Mouse (Mus musculus): ENCODE results near the gene Tspan10.

DNA sequence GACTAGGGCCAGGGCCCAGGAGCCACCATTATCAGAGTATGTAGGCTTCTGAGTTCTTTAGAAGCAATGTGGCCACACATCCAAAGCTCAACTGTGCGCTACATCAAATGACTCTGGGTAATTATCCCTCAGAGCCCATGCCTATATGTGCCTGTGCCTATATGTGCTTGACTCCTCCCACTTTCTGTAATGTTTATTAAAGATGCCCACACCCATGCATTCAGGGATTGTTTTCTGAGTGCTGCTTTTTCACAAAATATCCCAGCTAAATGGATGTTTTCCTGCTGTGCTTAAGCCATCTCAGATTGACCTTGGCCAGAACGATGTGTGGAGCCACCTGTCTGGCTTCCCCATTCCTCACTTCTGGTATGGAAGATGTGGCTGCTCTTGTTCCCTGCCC is 21.1 kb downstream of the Tspan10 start:
- TF ChIP-seq ZC3H11A (IDR thresholded peaks at IDR 0.05; ENCODE audit: borderline replicate concordance, low read depth, low read length) (no peak), MAFK (IDR thresholded peaks at IDR 0.05; ENCODE audit: insufficient read depth, low read depth, low read length) (no peak), CHD2 (IDR thresholded peaks at IDR 0.05; ENCODE audit: low read depth, low read length) (no peak)

Measured in ES-E14 (cell line).